Mouse (Mus musculus) brain, embryonic 14.5 days (tissue): ENCODE measurements around the gene Mien1.

Experiments
- CTCF ChIP-seq: fragments of 200-500 bp; IDR thresholded peaks from 2 replicates; pipeline ENCODE4 v1.5.1; 2012; ENCODE audit warnings: inconsistent platforms, mild to moderate bottlenecking, moderate library complexity, borderline replicate concordance; ENCODE audit not compliant: insufficient read depth, insufficient read length; ENCODE audit errors: extremely low read depth
- POLR2A ChIP-seq: fragments of 200-500 bp; IDR thresholded peaks from 2 replicates; pipeline ENCODE4 v1.6.1; 2012; ENCODE audit warnings: mild to moderate bottlenecking, inconsistent platforms, borderline replicate concordance; ENCODE audit not compliant: poor library complexity, insufficient read depth, insufficient read length, severe bottlenecking; ENCODE audit errors: extremely low read depth

DNA sequence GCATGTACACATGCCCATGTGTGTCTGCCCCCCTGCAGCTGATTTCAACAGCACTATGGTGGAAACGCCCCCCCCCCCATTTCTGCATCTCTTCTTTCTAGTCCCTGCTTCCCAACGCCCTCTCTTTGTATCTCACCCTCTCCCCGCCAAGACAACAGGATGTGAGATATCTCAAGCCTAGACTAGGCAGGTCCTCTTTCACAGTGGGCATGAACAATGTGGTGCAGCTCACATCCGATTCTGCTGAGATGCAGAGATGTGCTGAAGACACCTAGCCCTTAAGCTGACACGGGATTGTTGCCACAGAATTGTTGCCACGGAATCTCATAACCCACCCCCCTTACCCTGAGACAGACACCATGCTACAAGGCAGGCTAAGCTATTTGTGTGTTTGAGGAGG is 25.7 kb upstream of the Mien1 start:
- TF ChIP-seq POLR2A (no peak), CTCF (no peak)
